Mouse (Mus musculus) embryo, embryonic 11.5 days (tissue): Measurements from ENCODE around the gene Dimt1.
"Not testable (repeated sequence)": the region's sequence is repeated elsewhere in the genome, so short reads cannot be mapped to it uniquely, and the experiment has no call there.

Source experiments
- DNase-seq: peaks from one replicate; pipeline ENCODE4 v3.0.0-alpha.2; 2012; ENCODE audit warnings: low read depth, low spot score

The Dimt1 gene

DNA sequence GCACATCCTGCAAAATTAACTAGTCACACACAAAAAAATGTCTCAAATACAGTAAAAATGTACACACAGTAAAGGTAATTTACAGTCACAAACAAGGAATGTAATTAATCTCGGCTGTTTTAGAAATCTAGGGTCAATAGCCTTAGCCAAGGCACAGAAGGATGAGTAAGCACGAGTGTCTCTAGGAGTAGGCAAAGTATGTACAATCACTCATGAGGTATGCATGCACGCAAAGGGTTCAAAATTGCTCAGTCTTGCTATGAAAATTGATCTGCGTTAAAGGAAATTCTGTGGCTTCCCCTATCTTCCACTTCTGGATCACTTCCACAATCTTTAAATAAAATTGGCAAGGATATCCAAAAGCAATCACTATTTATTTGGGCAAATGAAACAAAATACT, 14.6 kb downstream of the Dimt1 start:
- no peak for DNase-seq

GRCm38 (mm10) chr13:106996891-106997290, 50.0 kb downstream of the Dimt1 start:
- DNase-seq: no peak

DNA sequence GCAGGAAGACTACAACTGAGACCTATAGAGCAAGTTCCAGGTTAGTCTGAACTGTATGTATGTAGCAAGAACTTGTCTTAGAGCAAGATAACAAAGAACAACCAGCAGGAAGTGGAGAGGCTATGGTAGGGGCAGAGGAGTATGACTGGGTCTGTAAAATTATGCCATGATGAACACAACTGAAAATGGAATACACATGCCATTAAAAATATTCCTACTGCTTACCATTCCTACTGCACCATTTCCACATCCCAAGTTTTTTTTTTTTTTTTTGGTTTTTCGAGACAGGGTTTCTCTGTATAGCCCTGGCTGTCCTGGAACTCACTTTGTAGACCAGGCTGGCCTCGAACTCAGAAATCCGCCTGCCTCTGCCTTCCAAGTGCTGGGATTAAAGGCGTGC, 50.6 kb downstream of the Dimt1 start:
- not testable (repeated sequence) for DNase-seq

GRCm38 (mm10) chr13:106998026-106998425, 51.1 kb downstream of the Dimt1 start:
- DNase-seq: no peak

- DNase-seq: no peak
Observed at GRCm38 (mm10) chr13:106998671-106999070, 51.7 kb downstream of the Dimt1 start.

GRCm38 (mm10) chr13:107003211-107003610, 56.3 kb downstream of the Dimt1 start:
- no peak for DNase-seq

DNA sequence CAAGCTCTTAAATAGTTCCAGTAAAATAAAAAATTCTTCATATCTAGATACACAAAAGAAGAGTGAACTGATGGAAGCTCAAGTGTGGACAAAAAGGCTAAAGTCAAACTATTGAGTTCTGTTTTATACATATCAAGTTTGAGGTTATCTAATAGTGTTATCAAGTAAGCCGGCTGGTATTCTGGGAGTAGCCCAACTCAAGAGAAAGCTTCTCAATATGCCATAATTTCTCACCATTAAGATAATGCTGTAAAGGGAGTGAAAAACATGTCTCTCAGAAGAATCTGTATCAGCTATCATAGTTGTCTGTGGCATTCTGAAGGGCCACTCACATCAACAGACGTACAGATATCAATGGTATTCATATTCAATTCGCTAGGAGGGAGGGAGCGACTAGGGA, 61.2 kb downstream of the Dimt1 start:
- no peak for DNase-seq
